Mouse (Mus musculus) embryonic facial prominence, embryonic 11.5 days (tissue): ENCODE results near the gene Epm2aip1. TPM values are rescaled to one million over a fixed set of nuclear protein-coding genes. Genes with fewer than 3 reads are reported as not detected.

Experiments used
- ATAC-seq: fragments of 200-750 bp; cut with Nextera tagmentation; replicated peaks from 2 replicates; pipeline ENCODE4 v1.8.0; 2017; ENCODE audit warnings: low read depth; ENCODE audit not compliant: insufficient number of reproducible peaks, low FRiP score, low TSS enrichment
- DNase-seq: peaks from one replicate; pipeline ENCODE4 v3.0.0-alpha.2; 2015; ENCODE audit warnings: low spot score
- H3K27ac ChIP-seq: fragments of 300-500 bp; sonication (generic); replicated peaks from 2 replicates; pipeline ENCODE4 v1.5.1; 2014; ENCODE audit warnings: mild to moderate bottlenecking, low read depth, low read length, control low read depth
- H3K27me3 ChIP-seq: fragments of 300-500 bp; sonication (generic); 2 replicates; pipeline ENCODE4 v1.6.1; 2014; ENCODE audit warnings: mild to moderate bottlenecking, low read length, moderate library complexity, mixed read lengths; ENCODE audit not compliant: control insufficient read depth, insufficient read depth
- H3K36me3 ChIP-seq: fragments of 300-500 bp; sonication (generic); replicated peaks from 2 replicates; pipeline ENCODE4 v1.6.1; 2014; ENCODE audit warnings: low read depth, mild to moderate bottlenecking, low read length, moderate library complexity, mixed read lengths; ENCODE audit not compliant: control insufficient read depth, insufficient read depth
- H3K4me1 ChIP-seq: fragments of 300-500 bp; sonication (generic); 2 replicates; pipeline ENCODE4 v1.6.1; 2014; ENCODE audit warnings: low read length, mixed read lengths; ENCODE audit not compliant: control insufficient read depth, insufficient read depth
- H3K4me2 ChIP-seq: fragments of 300-500 bp; sonication (generic); 2 replicates; pipeline ENCODE4 v1.6.1; 2014; ENCODE audit warnings: low read depth, mild to moderate bottlenecking, control low read depth, low read length, moderate library complexity
- H3K4me3 ChIP-seq: fragments of 300-500 bp; sonication (generic); 2 replicates; pipeline ENCODE4 v1.5.1; 2014; ENCODE audit warnings: low read depth, low read length, control low read depth
- H3K9ac ChIP-seq: fragments of 300-500 bp; sonication (generic); replicated peaks from 2 replicates; pipeline ENCODE4 v1.6.1; 2014; ENCODE audit warnings: mild to moderate bottlenecking, control low read depth, low read length
- H3K9me3 ChIP-seq: fragments of 300-500 bp; sonication (generic); replicated peaks from 2 replicates; pipeline ENCODE4 v1.6.1; 2016; ENCODE audit warnings: mild to moderate bottlenecking, low read length, inconsistent platforms, mixed read lengths; ENCODE audit not compliant: control insufficient read depth
- WGBS: fragments of 180-500 bp; shearing (Covaris S2); extraction: QIAGEN DNeasy Blood & Tissue Kit; methylation state at CpG from one replicate; pipeline ENCODE4 v1.1.7; 2014; 5-methylcytosine and 5-hydroxymethylcytosine counted together
- polyA plus RNA-seq: library from polyadenylated mRNA; unstranded; fragments of >200 nt; fragmentation: Nextera tagmentation; extraction: Ambion mirVana; gene quantifications from 2 replicates; pipeline ENCODE4 v1.2.1, GENCODE M21; 2014

The Epm2aip1 gene
- polyA plus RNA-seq, 1 experiment from 2014 or later = 46.5 TPM

DNA sequence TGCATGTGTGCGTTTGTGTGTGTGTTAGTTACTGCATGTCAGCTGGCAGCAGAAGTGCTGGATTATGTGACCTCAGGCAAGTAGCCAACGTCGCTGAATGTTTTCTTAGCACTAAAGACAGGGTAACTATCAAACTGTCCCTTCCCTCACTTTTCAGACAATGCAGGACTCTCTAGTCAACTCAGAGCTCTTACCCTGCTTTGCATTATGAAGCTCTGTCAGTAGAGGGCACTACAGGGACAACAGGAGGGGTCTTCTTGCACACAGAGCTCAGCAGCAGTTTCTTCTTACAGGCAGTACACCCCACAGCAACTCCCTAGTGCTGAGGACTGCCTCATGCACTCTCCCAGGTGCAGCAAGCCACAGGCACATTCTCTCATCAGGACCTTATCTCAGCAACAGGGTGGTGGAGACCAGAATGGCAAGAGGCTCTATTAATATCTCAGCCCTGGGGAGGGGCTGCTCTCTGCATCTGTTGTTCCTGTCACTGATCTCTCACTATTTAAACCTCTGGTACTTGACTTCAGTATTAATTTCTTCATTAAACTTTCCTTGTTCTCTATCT is 24.0 kb upstream of the Epm2aip1 start:
- 84% methylated on average over 3 of the region's 3 CpGs for WGBS
- ATAC-seq = no peak

DNA sequence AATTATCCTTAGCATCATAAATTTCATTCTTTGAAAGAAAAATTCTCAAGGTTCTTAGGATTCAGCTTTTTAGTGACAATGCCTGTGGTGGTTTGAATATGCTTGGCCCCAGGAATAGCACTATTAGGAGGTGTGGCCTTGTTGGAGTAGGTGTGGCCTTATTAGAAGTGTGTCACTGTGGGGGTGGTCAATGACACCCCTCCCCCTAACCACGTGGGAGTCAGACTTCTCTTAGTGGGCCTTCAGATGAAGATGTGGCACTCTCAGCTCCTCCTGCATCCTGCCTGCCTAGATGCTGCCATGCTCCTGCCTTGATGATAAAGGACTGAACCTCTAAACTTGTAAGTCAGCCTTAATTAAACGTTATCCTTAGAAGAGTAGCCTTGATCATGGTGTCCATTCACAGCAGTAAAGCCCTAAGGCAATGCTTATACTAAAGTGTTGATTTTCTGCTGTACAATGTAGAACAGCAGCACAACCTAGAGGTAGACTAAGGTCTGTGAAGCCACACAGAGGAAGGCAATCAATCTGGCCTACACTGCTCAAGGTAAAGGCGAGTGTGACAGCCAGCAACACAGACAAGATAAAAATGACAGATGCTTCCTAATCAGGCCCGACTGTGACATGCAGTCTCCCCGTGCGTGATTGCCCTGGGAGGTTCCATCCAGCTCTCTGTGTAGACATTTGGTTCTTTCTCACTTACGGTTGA is 19.4 kb upstream of the Epm2aip1 start:
- Histone ChIP-seq H3K27ac (no peak overlapping the region), H3K36me3 (peaks cover 3% of the 10 kb centered on the region), H3K4me2 (no peak overlapping the region), H3K4me1 (no peaks in the 10 kb centered on the region), H3K27me3 (no peaks in the 10 kb centered on the region), H3K9me3 (no peaks in the 10 kb centered on the region), H3K4me3 (no peak overlapping the region), H3K9ac (no peak overlapping the region)
- no peak for ATAC-seq
- DNase-seq = no peak
- WGBS = 77% methylated on average over 7 of the region's 7 CpGs

More for the DNA sequence above, 24.0 kb upstream of the Epm2aip1 start:
- Histone ChIP-seq H3K4me1 (no peaks in the 10 kb centered on the region), H3K4me3 (no peak overlapping the region), H3K27ac (no peak overlapping the region), H3K9ac (no peak overlapping the region), H3K4me2 (no peak overlapping the region), H3K9me3 (no peaks in the 10 kb centered on the region), H3K27me3 (no peaks in the 10 kb centered on the region), H3K36me3 (peaks cover 3% of the 10 kb centered on the region)
- DNase-seq = peak; percentile 18

DNA sequence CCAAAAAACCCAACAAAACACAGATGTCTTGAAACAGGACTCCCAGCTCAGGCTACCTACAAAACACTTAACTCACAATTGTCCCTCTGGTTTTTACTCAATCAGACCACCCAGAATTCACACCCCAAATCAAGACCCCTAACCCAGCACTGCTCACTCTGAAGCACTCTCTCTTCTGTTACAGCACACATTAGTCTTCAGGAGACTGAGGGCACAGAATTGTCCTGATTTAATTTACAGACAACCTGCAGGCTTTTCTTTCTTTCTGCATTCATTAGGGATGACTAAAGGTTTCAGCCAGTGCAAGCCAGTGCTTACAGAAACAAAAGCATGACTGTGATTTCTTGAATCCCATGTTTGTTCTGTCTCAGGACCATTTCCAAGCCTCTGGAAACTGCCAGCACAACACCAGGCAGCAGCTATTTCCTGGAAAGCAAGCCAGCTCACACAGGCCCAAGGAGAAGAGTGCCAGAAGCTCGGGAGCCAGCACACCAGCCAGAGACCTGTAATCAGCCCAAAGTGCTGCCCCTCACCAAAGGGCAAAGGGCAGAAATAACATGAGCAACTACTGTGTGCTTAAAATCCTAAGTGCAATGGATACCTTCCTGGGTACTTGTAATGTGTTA is 11.3 kb upstream of the Epm2aip1 start:
- DNase-seq = no peak
- no peak overlapping the region for H3K4me3 ChIP-seq
- no peak for ATAC-seq
- no peaks in the 10 kb centered on the region for H3K4me1 ChIP-seq
- no peak overlapping the region for H3K27ac ChIP-seq
- no peaks in the 10 kb centered on the region for H3K27me3 ChIP-seq
- H3K9ac ChIP-seq = no peak overlapping the region
- H3K36me3 ChIP-seq = no peaks in the 10 kb centered on the region; the same call in 1 of the 2 replicates
- no peaks in the 10 kb centered on the region for H3K9me3 ChIP-seq
- H3K4me2 ChIP-seq = no peak overlapping the region
- WGBS = 30% methylated on average over 1 of the region's 1 CpGs

DNA sequence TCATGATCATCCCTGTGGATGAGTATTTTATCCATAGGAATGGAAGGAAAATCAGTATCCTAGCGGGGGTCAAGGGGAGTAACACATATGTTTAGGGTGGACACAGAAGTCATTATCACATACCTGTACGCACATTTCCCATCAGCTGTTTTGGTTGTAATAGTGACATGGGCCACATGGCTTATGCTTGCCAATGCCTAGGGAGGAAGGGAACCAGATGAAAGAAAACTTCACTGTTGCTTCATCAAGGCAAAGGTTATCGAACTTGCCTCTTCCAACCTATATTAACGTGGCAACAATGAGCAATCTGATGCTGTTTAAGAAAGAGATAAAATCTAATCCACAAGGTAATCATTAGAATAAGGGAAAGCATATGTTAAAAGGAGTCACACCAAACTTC is 10.4 kb upstream of the Epm2aip1 start:
- no peaks in the 10 kb centered on the region; the same call in 1 of the 2 replicates for H3K36me3 ChIP-seq
- H3K4me2 ChIP-seq = no peak overlapping the region
- WGBS = 92% methylated on average over 4 of the region's 4 CpGs
- DNase-seq (no peak), ATAC-seq (no peak)
- no peaks in the 10 kb centered on the region for H3K9me3 ChIP-seq
- no peak overlapping the region for H3K4me3 ChIP-seq
- no peaks in the 10 kb centered on the region for H3K4me1 ChIP-seq
- no peak overlapping the region for H3K9ac ChIP-seq
- H3K27me3 ChIP-seq = no peaks in the 10 kb centered on the region
- no peak overlapping the region for H3K27ac ChIP-seq

DNA sequence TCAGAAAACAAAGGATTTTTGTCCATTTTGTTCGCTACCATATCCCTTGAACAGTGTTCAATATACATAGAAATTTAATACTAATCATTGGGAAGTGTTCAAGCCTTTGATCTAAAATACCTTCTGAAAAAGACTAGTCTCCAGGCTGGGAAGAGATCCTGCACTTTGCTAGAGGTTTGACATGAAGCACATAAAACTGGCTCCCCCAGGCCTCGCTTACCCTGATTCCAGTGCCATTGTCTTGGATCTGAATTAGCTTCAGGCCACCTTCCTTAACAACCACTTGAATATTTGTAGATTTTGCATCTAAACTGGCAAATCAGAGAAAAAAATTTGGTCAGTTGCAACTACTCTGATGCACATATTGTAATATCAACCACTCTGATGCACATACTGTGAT is 3.7 kb upstream of the Epm2aip1 start:
- no peak for DNase-seq
- H3K27ac ChIP-seq = no peak overlapping the region
- no peak overlapping the region for H3K4me3 ChIP-seq
- no peak overlapping the region for H3K4me2 ChIP-seq
- no peaks in the 10 kb centered on the region for H3K9me3 ChIP-seq
- H3K9ac ChIP-seq = no peak overlapping the region
- no peaks in the 10 kb centered on the region for H3K36me3 ChIP-seq
- WGBS = 93% methylated on average over 2 of the region's 2 CpGs
- H3K4me1 ChIP-seq = no peaks in the 10 kb centered on the region; the same call in 1 of the 2 replicates
- no peak for ATAC-seq
- H3K27me3 ChIP-seq = no peaks in the 10 kb centered on the region

DNA sequence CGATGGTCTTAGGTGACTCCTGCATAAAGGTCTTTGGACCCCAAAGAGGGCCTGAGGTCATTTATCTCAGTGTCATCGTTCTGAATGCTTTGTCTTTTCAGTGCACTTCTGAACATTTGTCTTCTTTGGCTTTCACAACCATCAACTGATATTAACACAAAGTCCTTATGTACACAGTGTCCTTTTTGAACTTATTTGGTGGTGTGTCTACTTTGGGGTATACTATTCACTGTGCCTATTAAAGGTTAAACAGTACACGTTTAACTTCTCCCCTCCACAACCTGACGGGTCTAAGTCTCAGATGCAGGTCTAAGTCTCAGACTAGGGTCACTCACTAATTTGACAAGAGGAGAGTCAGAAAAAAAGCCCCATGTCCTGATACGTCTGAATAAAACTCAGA is 1.1 kb upstream of the Epm2aip1 start:
- peak overlapping the region; percentile 55 for H3K4me2 ChIP-seq
- H3K27ac ChIP-seq = peak overlapping the region; percentile 87; the same call in 1 of the 2 replicates
- H3K9me3 ChIP-seq = no peaks in the 10 kb centered on the region
- H3K9ac ChIP-seq = peak overlapping the region; percentile 87
- no peaks in the 10 kb centered on the region for H3K27me3 ChIP-seq
- no peak for DNase-seq
- WGBS = 16% methylated on average over 5 of the region's 5 CpGs
- ATAC-seq = no peak
- peak overlapping the region; percentile 78 for H3K4me3 ChIP-seq
- no peaks in the 10 kb centered on the region for H3K36me3 ChIP-seq
- no peaks in the 10 kb centered on the region; the same call in 1 of the 2 replicates for H3K4me1 ChIP-seq

DNA sequence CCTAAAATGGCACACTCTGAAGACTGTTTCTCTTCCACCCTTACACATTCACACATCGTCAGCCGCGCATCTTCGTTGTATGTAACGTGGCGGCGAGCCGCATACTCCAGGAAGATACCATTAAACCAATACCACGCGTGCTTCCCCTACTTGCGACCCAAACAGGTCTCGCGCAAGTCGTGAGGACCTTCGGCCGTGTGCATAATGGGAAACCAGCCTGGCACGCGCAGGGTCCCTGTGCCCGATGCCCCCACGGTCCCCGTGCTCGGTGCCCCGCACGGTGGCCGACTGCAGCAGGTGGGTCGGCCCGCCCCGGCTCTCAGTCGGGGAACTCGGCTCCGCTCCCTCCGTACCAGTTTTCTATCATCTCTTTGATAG is 684 bp upstream of the Epm2aip1 start:
- H3K9ac ChIP-seq = peak overlapping the region; percentile 87
- H3K4me3 ChIP-seq = peak overlapping the region; percentile 78
- peak; percentile 68 for ATAC-seq
- under 1% methylated on average over 32 of the region's 32 CpGs for WGBS
- H3K27ac ChIP-seq = peak overlapping the region; percentile 87
- H3K4me1 ChIP-seq = no peaks in the 10 kb centered on the region; the same call in 1 of the 2 replicates
- H3K36me3 ChIP-seq = no peaks in the 10 kb centered on the region
- H3K27me3 ChIP-seq = no peaks in the 10 kb centered on the region
- no peaks in the 10 kb centered on the region for H3K9me3 ChIP-seq
- peak overlapping the region; percentile 55 for H3K4me2 ChIP-seq
- DNase-seq = no peak

DNA sequence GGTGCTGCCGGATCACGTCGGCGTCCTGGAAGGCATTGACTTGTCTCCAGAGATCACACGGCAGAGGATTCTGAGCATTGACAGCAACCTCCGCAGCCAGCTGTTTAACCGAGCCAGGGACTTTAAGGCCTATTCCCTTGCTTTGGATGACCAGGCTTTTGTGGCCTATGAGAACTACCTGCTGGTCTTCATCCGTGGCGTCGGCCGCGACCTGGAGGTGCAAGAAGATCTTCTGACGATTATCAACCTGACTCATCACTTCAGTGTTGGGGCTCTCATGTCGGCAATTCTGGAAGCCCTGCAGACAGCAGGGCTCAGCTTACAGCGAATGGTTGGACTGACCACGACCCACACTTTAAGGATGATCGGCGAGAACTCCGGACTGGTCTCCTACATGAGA is 627 bp downstream of the Epm2aip1 start:
- 12% methylated on average over 19 of the region's 19 CpGs for WGBS
- ATAC-seq (no peak), DNase-seq (peak; percentile 9)
- peak overlapping the region; percentile 82 for H3K4me3 ChIP-seq
- peak overlapping the region; percentile 92 for H3K27ac ChIP-seq
- H3K9me3 ChIP-seq = no peaks in the 10 kb centered on the region
- peak overlapping the region; percentile 92 for H3K9ac ChIP-seq
- no peaks in the 10 kb centered on the region for H3K27me3 ChIP-seq
- H3K36me3 ChIP-seq = no peaks in the 10 kb centered on the region
- H3K4me1 ChIP-seq = no peaks in the 10 kb centered on the region; the same call in 1 of the 2 replicates
- peak overlapping the region; percentile 67 for H3K4me2 ChIP-seq
